Mouse (Mus musculus) liver, adult 2 months (tissue): ENCODE measurements around the gene Frmd4a. TPM values are rescaled to one million over a fixed set of nuclear protein-coding genes. Genes with fewer than 3 reads are reported as not detected.

Experiments
- DNase-seq: peaks from one replicate; pipeline ENCODE4 v3.0.0-alpha.2; 2011; ENCODE audit warnings: low read depth, low spot score; ENCODE audit errors: extremely low read depth
- H3K27ac ChIP-seq: fragments of 200-500 bp; replicated peaks from 2 replicates; pipeline ENCODE4 v1.5.1; 2012; ENCODE audit warnings: low read depth, mild to moderate bottlenecking, control low read depth, inconsistent platforms, low read length; ENCODE audit not compliant: insufficient read depth
- H3K27me3 ChIP-seq: fragments of 200-500 bp; 2 replicates; pipeline ENCODE4 v1.6.1; 2012; ENCODE audit warnings: mild to moderate bottlenecking, moderate library complexity, low read length, inconsistent platforms; ENCODE audit not compliant: control insufficient read depth, insufficient read depth
- H3K36me3 ChIP-seq: fragments of 200-500 bp; 2 replicates; pipeline ENCODE4 v1.6.1; 2012; ENCODE audit warnings: low read length, inconsistent platforms; ENCODE audit not compliant: control insufficient read depth, insufficient read depth
- H3K4me1 ChIP-seq: fragments of 200-500 bp; 2 replicates; pipeline ENCODE4 v1.6.1; 2011; ENCODE audit warnings: low read length; ENCODE audit not compliant: control insufficient read depth, insufficient read depth
- H3K4me3 ChIP-seq: fragments of 200-500 bp; 2 replicates; pipeline ENCODE4 v1.5.1; 2011; ENCODE audit warnings: low read depth, mild to moderate bottlenecking, control low read depth, low read length, moderate library complexity; ENCODE audit not compliant: insufficient read depth
- H3K79me2 ChIP-seq: fragments of 200-500 bp; 2 replicates; pipeline ENCODE4 v1.6.1; 2012; ENCODE audit warnings: inconsistent platforms, mild to moderate bottlenecking, low read length, moderate library complexity; ENCODE audit not compliant: control insufficient read depth, insufficient read depth
- H3K9ac ChIP-seq: fragments of 200-500 bp; 2 replicates; pipeline ENCODE4 v1.6.1; 2012; ENCODE audit warnings: low read depth, mild to moderate bottlenecking, control low read depth, inconsistent platforms, low read length
- CTCF ChIP-seq: fragments of 200-500 bp; IDR thresholded peaks from 2 replicates; pipeline ENCODE4 v1.5.1; 2011; ENCODE audit warnings: low read depth, low read length, control low read depth
- POLR2A ChIP-seq: fragments of 200-500 bp; IDR thresholded peaks from 2 replicates; pipeline ENCODE4 v1.6.1; 2011; ENCODE audit warnings: low read length, control low read depth; ENCODE audit not compliant: insufficient read depth; ENCODE audit errors: extremely low read depth
- WGBS: fragments of 180-500 bp; shearing (Covaris S2); methylation state at CpG from one replicate; pipeline ENCODE4 v1.1.7; 2018; 5-methylcytosine and 5-hydroxymethylcytosine counted together
- polyA plus RNA-seq: library from polyadenylated mRNA; depleted of rRNA; stranded (reverse); fragments of >200 nt; gene quantifications from 2 replicates; pipeline ENCODE4 v1.2.3, GENCODE M21; 2012
- total RNA-seq: library from RNA; depleted of rRNA; stranded (reverse); fragments of >200 nt; gene quantifications from 2 replicates; pipeline ENCODE4 v1.2.3, GENCODE M21; 2014

Gene Frmd4a
- total and polyA plus RNA-seq, 2 experiments = 2.1 to 3.1 TPM

DNA sequence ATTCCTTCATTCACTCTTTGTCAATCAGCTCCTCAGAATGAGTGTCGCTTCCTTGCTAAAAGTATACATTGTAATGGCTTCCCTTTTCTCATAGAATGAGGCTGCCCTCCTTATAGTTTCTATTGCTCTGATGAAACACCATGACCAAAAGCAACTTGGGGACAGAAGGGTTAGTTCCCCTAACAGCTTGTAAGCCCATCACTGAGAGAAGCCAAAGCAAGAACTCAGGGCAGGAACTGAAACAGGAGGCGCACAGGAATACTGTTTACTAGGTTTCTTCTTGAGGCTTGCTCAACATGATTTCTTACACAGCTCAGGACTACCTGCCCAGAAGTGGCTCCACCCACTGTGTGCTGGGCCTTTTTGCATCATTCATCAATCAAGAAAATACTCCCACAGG lies 273.0 kb downstream of the Frmd4a start:
- TF ChIP-seq CTCF (no peak), POLR2A (no peak)
- H3K27me3 ChIP-seq = no peaks in the 10 kb centered on the region; the same call in 1 of the 2 replicates
- H3K27ac ChIP-seq = no peak overlapping the region
- no peak overlapping the region for H3K4me3 ChIP-seq
- WGBS = 89% methylated on average over 2 of the region's 2 CpGs
- H3K79me2 ChIP-seq = no peaks in the 10 kb centered on the region
- H3K9ac ChIP-seq = no peak overlapping the region
- no peaks in the 10 kb centered on the region; the same call in 1 of the 2 replicates for H3K4me1 ChIP-seq
- DNase-seq = peak; percentile 6
- H3K36me3 ChIP-seq = no peaks in the 10 kb centered on the region

DNA sequence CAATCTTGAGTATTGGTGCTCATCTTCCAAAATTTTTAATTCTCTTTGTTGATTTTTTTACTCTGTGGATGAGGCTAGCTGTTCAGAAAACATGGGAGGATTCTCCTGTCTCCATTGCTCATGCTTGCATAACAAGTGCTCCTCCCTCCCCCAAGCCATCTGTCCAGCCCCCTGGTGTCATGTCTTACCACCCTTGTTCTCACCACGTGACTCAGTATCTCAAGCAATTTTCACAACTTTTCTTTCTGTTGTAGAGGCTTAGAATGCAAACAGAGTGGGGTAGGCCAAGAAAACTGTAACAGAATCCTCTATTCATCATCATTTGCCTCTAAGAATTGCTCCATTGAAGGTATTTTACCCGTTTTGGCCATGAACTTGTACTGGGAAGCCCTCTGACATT lies 273.6 kb downstream of the Frmd4a start:
- TF ChIP-seq POLR2A (no peak), CTCF (no peak)
- Histone ChIP-seq H3K4me1 (no peaks in the 10 kb centered on the region), H3K9ac (no peak overlapping the region), H3K36me3 (no peaks in the 10 kb centered on the region), H3K4me3 (no peak overlapping the region), H3K27ac (no peak overlapping the region), H3K27me3 (no peaks in the 10 kb centered on the region; the same call in 1 of the 2 replicates), H3K79me2 (no peaks in the 10 kb centered on the region)
- WGBS = 61% methylated on average over 2 of the region's 2 CpGs
- no peak for DNase-seq

DNA sequence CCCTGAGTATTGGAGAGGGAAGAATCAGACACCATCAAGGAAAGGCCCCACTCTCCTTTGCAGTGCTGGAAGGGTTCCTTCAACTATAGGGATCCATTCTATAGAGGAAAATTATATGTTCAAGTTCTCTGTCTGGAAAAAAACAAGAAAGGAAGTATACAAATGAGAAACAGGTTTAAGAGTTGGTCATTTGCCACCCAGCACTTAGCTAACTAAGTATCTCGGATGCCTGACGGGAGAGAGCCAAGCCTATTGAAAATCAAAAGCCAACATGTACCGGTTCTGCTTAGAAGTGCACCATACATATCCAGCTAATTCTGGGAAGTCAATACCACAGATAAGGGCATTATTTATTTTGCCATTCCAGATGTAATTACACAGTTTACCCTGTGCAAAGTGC lies 274.2 kb downstream of the Frmd4a start:
- TF ChIP-seq POLR2A (no peak), CTCF (no peak)
- H3K4me1 ChIP-seq = no peaks in the 10 kb centered on the region
- H3K4me3 ChIP-seq = no peak overlapping the region
- H3K36me3 ChIP-seq = no peaks in the 10 kb centered on the region
- 85% methylated on average over 3 of the region's 3 CpGs for WGBS
- H3K27me3 ChIP-seq = no peaks in the 10 kb centered on the region; the same call in 1 of the 2 replicates
- DNase-seq = no peak
- no peak overlapping the region for H3K9ac ChIP-seq
- H3K27ac ChIP-seq = no peak overlapping the region
- no peaks in the 10 kb centered on the region for H3K79me2 ChIP-seq

DNA sequence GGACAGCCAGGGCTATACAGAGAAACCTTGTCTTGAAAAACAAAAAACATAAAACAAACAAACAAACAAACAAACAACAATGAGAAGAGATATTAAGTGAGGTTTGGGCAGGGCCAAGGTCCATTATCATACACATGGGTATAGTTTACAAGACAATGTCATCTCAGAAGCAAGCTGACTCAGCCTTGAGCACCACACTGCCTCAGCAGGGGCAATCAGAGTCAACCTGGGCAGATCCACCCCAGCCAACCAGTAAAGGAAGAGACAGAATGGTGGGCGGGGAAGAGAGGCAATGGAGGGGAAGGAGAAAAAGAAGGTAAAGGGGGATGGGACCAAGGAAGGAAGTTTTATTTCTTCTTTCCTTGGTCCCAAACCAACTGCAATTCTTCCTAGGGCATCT lies 276.2 kb downstream of the Frmd4a start:
- 88% methylated on average over 1 of the region's 1 CpGs for WGBS

DNA sequence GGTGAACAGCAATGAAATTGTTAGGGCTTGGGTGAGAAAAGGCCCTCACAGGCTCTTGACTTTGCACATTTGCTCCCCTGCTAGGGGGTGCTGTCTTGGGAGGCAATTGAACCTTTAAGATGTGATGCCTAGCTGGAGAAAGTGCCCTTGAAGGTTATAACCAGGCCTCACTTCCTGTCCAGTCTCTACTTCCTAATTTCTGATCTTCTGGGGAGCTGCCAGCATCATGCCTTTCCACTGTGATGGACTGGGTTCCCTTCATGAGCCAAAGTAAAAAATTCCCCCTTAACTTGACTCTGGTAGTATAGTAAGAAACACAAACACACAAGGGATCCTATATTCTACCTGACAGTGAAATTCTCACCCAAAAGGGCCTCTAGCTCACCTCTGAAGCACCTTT lies 278.1 kb downstream of the Frmd4a start:
- H3K79me2 ChIP-seq = no peaks in the 10 kb centered on the region
- no peaks in the 10 kb centered on the region for H3K36me3 ChIP-seq
- DNase-seq = no peak
- H3K27me3 ChIP-seq = no peaks in the 10 kb centered on the region
- TF ChIP-seq POLR2A = no peak
- no peak for TF ChIP-seq CTCF
- no peak overlapping the region for H3K9ac ChIP-seq
- no peak overlapping the region for H3K4me3 ChIP-seq
- H3K27ac ChIP-seq = no peak overlapping the region
- no peaks in the 10 kb centered on the region for H3K4me1 ChIP-seq

More for the DNA sequence above, 276.2 kb downstream of the Frmd4a start:
- H3K27me3 ChIP-seq = no peaks in the 10 kb centered on the region
- H3K36me3 ChIP-seq = no peaks in the 10 kb centered on the region
- TF ChIP-seq POLR2A (no peak), CTCF (no peak)
- no peak overlapping the region for H3K27ac ChIP-seq
- no peak overlapping the region for H3K4me3 ChIP-seq
- no peak overlapping the region for H3K9ac ChIP-seq
- no peaks in the 10 kb centered on the region for H3K4me1 ChIP-seq
- DNase-seq = no peak
- H3K79me2 ChIP-seq = no peaks in the 10 kb centered on the region

DNA sequence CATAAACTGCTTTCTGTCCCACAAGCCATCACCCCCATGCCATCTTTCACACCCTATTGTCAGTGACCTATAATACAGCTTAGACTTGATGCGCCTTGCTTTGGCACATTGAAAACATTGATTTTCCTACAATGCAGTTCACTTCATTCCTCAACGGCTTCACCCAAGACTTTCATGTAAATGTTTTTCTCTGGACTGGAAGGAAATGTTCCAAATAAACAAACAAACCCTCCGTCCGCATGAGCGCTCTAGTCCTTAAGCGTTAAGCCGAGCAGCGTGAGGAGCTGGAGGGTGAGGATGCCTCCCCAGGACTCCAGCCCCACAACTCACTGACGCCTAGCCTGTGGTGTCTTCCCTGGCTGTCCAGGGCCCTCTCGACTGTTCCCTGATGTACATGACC lies 279.4 kb downstream of the Frmd4a start:
- H3K4me1 ChIP-seq = no peaks in the 10 kb centered on the region
- no peak overlapping the region for H3K27ac ChIP-seq
- H3K79me2 ChIP-seq = no peaks in the 10 kb centered on the region
- H3K9ac ChIP-seq = no peak overlapping the region
- H3K27me3 ChIP-seq = no peaks in the 10 kb centered on the region
- 88% methylated on average over 10 of the region's 10 CpGs for WGBS
- TF ChIP-seq CTCF (no peak), POLR2A (no peak)
- no peaks in the 10 kb centered on the region for H3K36me3 ChIP-seq
- H3K4me3 ChIP-seq = no peak overlapping the region
- no peak for DNase-seq
